Mouse (Mus musculus): Measurements from ENCODE around the gene Ntng1.

Gene Ntng1

GRCm38 (mm10) chr3:110054125-110054524, 89.7 kb downstream of the Ntng1 start:
- no peak for DNase-seq (ENCODE audit: low spot score)

DNA sequence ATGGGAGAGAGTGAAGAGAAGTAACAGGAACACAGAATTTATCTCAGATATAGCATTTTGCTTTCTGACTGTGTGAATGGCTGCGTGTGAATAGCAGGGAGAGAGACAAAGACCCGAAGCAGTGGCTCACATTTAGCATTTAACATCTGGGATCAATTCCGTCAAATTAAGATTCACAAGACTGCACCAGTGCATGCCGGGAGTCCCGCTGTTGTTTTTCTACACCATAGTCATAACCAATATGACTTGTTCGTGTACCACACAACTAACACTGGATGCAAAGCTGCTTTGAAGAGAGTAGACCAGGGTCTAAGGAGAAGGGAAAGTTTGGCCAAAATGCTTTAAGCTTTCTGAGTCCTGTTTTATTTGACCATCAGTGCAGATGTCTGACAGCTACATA, 95.7 kb downstream of the Ntng1 start:
- no peak for DNase-seq (ENCODE audit: low spot score)

DNA sequence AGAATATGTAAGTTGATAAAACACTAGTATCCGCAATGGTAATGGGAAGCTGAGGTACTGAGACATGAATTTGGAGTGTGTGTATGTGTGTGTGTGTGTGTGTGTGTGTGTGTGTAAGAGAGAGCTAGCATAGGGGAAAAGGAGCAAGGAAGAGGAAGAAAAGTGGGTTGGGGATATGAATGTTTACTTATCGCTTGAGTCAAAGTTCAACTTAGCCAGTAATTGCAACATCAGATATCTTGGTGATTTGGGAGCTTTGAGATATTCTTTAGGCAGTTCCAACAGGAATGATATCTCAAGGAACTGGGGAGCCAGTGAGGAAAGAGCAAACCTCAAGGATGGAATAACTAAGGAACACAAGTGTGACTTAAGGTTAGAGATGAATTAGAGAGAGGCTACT, 97.1 kb downstream of the Ntng1 start:
- DNase-seq (ENCODE audit: low spot score): no peak

DNA sequence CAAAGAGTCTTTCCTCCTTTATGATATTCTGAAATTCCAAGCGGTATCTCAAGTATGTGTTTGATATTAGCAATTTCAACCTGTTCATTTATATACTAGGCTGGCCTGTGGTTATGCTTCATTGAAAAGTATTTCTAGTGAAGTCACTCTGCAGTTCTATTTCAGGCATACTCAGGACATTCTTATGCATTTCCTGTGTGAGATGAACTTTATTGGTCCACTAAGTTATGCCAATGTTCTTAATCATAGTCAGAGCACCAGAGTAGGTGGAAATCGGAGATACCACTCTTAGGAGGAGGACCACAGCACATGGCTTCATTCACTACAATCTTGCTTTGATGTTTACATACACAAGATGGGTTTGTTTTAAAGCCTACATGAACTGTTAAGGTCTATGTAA, 99.6 kb downstream of the Ntng1 start:
- DNase-seq (ENCODE audit: low spot score): no peak

- no peak for DNase-seq (ENCODE audit: low spot score)
These were observed 100.1 kb downstream of the Ntng1 start for GRCm38 (mm10) chr3:110043641-110044187.

DNA sequence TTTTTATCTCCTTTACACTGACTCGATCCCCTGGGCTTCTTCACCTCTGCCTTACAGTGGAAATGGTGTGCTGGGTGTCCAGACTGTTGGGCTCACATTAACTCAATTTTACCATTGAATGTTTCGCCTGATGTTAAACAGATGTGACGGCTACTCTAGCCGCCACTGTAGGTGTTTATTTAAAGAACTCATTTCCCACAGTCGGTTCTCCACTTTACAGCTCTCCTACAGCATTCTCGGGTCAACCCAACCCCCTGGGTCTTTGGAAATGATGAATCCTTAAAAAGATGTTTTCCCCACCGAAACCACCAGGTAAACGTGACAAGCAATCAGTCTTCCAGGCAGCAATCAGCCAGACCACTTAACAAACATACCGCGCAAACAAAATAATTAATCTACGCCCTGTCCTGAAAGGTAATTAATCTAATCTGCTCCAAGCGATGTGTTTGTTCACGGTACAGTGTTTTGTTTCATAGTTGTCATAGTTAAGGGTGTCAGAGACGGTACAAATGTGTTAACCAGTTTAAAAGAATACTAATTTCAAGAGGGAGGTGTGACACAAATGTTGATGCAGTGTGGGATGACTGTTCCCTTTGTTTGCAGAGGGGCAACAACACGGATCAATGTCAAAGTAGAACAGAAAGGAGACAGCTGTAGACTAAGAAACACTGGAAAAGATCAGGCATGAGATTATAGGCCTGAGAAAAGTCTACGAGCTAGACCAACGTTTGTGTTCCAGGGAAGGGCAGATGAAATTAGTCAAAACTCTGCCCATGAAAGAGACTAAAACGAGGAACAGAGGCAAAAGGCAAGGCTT, 120.8 kb downstream of the Ntng1 start:
- no peak for DNase-seq (ENCODE audit: low spot score)

GRCm38 (mm10) chr3:110010870-110011626, 132.8 kb downstream of the Ntng1 start:
- no peak for DNase-seq (ENCODE audit: low spot score)

DNA sequence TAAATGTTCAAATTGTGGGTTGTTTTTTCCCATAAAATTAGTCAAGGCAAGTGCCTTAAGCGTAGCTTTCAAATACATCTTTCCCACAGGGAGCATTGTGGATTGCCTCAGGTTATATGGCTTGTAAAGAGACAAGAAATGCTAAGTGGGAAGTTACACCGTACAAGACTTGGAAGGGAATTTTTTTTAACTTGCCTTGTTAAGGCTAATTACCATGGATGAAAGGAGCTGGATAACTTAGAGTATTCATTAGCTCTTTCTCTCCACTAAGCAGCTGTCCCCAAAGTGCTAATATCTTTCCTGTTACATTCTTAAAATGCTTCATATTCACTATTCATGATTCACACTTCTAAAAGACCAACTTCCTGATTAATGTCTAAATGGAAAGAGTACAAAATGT, 133.4 kb downstream of the Ntng1 start:
- no peak for DNase-seq (ENCODE audit: low spot score)

DNA sequence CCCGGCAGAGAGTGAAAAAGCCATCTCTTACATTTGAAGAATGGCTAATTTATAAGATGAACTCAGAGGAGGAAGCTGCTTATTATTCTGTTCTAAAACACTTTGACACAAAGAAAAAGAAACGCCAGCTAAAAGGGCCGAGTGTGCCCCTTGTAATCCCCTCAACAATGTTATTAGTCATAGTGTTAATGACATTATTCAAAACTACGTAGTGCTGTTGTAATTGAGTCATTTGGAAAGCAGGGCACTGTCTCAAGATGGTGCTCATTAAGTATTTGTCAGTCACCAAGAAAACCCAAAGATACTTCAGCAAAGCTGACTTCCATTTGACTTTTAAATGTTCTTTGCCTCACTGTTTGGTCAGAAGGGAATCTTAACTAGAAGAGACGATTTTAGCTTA, 143.5 kb downstream of the Ntng1 start:
- no peak for DNase-seq (ENCODE audit: low spot score)

GRCm38 (mm10) chr3:109995663-109996024, 148.2 kb downstream of the Ntng1 start:
- DNase-seq (ENCODE audit: low spot score): no peak

DNA sequence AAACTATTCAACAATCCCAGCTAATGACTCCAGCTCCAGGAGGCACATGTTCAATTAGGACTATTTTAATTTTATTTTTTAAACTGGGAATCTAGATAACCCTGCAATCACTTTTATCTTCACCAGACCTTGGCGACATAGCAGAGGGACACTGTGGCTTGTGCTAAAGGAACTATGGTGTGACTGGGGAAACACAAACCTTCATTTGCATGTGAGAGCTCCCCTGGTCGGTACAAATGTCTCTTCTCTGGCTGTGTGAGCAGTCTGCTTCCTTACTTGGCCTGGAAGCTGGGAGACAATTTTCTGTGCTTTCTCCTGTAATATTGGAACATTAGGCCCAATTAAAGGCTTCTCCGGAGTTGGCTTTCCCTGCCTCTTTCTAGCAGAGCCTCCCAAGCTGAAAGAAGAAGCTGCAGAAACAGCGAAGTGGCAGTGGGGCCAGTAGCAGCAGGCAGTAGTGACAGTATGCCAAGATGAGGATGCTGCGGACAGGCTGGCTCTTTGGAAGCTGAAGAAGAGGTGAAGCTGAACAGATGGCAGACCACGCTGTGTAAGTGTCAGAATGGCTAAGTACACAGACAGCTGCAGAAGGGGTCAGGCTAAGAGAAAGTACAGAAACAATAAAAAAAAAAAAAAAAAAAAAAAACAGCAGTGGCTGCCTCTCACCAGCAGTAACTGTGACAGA, 148.7 kb downstream of the Ntng1 start:
- DNase-seq (ENCODE audit: low spot score): no peak

DNA sequence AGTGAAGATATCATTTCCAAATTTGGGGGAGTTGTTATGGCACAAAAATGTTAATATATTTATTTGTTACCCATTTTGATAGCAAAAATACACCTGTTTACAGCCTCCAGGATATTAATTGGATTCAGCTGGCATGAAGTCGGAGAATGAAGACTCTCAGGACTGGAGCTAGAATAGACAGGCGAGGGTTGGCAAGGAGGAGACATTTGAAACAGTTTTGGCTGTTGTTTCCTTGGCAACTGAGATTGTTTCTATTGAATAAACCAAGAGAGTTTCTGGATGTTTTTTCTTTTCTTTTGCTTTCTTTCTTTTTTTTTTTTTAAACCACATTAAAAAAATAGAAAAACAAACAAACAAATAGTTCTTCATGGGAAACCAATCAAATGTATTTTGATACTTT, 159.7 kb downstream of the Ntng1 start:
- no peak for DNase-seq (ENCODE audit: low spot score)

DNA sequence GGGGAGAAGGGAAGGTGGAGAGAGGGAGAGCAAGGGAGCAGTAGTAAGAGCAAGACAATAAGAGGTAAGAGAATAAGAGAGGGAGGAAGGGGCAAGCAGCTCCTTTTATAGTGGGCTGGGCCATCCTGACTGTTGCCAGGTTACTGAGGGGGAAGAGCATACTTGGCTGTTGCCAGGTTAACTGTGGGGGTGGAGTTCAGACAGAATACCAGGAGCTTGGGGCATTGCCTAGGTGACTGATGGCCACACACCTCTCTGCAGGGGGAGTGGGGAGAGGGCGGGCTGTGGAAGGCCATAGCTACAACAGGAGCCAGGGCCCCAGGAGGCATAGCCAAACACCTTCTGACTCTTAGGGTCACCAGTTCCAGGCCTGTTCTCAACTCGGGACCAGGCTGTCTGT, 166.2 kb downstream of the Ntng1 start:
- DNase-seq (ENCODE audit: low spot score): no peak

GRCm38 (mm10) chr3:109975106-109975505, 168.7 kb downstream of the Ntng1 start:
- DNase-seq (ENCODE audit: low spot score): no peak

GRCm38 (mm10) chr3:109971465-109971864, 172.3 kb downstream of the Ntng1 start:
- DNase-seq (ENCODE audit: low spot score): no peak

GRCm38 (mm10) chr3:109970181-109970580, 173.6 kb downstream of the Ntng1 start:
- no peak for DNase-seq (ENCODE audit: low spot score)

- no peak for DNase-seq (ENCODE audit: low spot score)
These were observed 181.2 kb downstream of the Ntng1 start for GRCm38 (mm10) chr3:109962631-109963030.

DNA sequence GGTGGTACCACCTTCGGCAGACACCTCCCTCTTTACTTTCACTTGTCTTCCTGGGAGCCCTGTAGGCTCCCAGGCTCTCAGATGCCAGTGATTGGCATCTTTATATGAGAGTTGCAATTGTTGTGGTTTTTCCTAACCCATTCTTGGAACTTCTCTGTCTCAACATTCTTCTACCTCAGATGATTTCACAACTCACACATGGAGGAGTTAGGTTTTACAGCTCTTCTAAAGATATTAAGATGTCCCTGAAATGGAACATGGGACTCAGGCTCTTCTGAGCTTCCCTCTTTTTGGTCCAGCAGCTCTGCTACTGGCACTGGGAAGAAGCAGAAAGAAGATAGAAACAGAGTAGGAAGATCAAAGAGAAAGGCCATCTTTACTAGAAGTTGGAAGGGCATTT, 200.9 kb downstream of the Ntng1 start:
- DNase-seq (ENCODE audit: low spot score): no peak

DNA sequence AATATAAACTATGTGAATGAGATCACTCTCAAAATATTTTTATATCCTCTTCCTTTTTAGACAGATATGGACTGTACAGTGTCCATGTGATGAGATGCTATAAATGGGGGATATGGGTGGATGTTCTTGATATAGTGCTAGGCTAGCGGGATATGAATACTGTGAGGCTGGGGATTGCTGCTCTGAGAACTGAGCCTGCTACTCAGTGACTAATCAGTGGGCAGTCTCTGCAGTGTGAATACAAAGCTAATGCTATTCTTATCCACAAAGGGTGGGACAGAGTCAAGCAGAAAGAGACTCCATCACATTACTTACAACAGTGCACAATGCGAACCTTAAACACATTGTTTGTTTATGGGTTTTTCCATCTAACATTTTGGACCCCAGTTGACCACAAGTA, 206.2 kb downstream of the Ntng1 start:
- no peak for DNase-seq (ENCODE audit: low spot score)

DNA sequence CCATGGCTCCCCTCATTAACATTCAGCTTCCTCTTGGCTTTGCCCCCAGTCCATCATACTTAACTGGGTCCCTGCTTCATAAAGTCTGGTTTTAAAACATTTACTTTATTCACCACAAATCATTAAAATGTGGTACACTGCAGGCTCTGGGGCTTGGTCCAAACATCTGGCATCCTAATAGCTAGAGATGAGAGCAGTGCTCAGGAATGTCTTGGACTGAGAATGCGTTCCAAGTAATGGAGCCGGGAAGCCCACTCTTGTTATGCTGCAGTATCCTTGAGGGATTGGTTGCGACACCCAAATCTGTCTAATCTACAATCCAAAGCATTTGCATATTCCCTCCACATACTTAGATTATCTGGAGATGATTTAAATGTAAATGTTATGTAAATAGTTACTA, 207.5 kb downstream of the Ntng1 start:
- no peak for DNase-seq (ENCODE audit: low spot score)

DNA sequence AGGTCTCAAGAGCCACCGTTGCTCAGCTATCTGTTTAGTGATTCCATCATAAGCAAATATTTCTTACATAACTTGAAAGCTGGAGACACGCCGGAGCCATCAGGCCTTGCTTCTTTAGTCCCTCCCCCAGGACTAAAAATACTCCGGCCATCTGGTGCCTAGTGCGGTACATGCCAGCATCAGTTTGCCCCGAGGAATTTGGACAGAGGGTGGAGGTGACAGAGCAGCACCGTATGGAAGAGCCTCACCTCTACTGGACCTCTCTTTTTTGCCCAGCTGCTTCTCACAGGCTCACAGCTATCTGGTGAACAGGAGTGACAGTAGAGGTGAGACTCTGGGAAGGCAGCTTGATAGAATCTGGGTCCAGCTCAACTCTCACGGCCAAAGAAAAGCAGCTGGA, 211.6 kb downstream of the Ntng1 start:
- no peak for DNase-seq (ENCODE audit: low spot score)

DNA sequence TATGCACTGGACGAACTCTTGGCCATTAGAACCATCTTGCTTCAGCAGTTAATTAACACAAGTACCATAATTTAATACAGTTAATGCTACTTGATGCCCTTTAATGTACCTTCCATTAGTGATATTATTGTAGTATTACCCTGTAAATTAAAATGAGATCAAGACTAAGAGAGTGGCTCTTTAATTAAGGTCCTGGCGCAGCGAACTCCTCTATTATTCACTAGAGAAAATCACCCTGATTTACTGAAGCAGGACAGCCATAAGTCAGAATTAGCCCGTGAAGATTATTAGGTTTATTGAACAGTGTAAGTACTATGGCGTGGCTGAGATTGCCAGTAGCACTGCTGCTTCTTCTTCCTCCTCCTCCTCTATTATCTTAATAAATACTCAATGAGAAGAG, 212.8 kb downstream of the Ntng1 start:
- no peak for DNase-seq (ENCODE audit: low spot score)

- DNase-seq (ENCODE audit: low spot score): no peak
These were observed 220.0 kb downstream of the Ntng1 start for GRCm38 (mm10) chr3:109923788-109924187.
